Mouse (Mus musculus): ENCODE data around the gene Gm20695. TPM values are rescaled to one million over a fixed set of nuclear protein-coding genes. Genes with fewer than 3 reads are reported as not detected.
"Not testable (repeated sequence)": the region's sequence is repeated elsewhere in the genome, so short reads cannot be mapped to it uniquely, and the experiment has no call there.

Gene Gm20695
- total and polyA plus RNA-seq, 2 experiments from 2014 or later: 0.93 to 2.8 TPM

DNA sequence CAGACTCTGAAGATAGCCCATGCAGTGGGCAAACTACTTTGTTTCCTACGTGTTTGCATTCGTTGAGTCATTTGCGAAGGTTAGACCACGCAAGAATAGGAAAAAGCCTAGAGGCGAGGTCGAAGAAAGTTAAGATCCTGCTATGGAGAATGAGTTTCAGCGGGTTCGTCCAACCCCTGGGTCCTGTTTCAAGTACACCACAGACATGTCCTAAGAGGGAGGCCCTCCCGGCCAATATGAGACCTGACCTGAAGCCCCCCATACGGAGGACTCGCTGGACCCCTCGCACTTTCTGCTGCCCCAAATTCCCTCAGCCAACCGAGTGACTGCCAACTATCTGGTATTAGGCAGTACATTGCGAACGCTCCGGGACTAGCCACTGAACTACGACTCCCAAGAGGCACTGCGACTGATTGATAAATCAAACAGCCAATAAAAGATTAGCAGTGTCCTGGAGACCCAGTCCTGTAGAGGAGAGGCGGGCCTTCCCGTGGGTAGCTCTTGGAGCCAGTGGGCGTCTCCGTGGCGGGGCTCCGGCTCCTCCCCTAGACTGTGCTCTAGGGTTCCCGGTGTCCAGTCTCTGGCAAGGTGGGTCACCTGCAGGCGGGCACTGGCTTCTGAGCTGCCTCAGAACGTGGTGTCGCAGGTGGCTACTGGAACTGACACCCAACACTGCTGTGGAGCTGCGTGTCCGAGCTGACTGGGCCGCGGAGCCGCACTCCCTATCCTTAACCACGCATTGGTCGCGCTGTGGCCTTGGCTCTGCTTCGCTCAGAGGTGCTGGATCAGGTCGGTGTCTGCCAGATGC lies 37.5 kb upstream of the Gm20695 start, which contains the start of gene Zfp174:
Zfp174 (plus strand) TSS at position 558 of the 808 bp plus-strand sequence.
- H3K9me3 ChIP-seq (ENCODE audit: low read length): no peaks in the 10 kb centered on the region
- peaks cover 7% of the 10 kb centered on the region; the same call in 1 of the 2 replicates for H3K4me1 ChIP-seq (ENCODE audit: insufficient read depth, low read length)
- H3K9ac ChIP-seq (replicated peaks; ENCODE audit: low read length, poor library complexity, severe bottlenecking): peak within 1 kb of the TSS; percentile 70
- H3K36me3 ChIP-seq (ENCODE audit: insufficient read depth, low read length): no peaks in the 10 kb centered on the region
- TF ChIP-seq CTCF (IDR thresholded peaks at IDR 0.05): 0 out of 2 replicates have a peak, but pooled peaks have one; percentile 2
- no peaks in the 10 kb centered on the region for H3K27me3 ChIP-seq (ENCODE audit: insufficient read depth, low read length)
- WGBS: 4% methylated on average over 38 of the region's 38 CpGs
- peak within 1 kb of the TSS; percentile 63 for H3K27ac ChIP-seq (ENCODE audit: low read depth, low read length)
- DNase-seq (ENCODE audit: low spot score): peak; percentile 99
- ATAC-seq (ENCODE audit: low FRiP score): peak; percentile 99
- H3K4me2 ChIP-seq (ENCODE audit: low read depth, low read length, poor library complexity, severe bottlenecking): peak within 1 kb of the TSS; percentile 66
- peak within 1 kb of the TSS; percentile 64 for H3K4me3 ChIP-seq (ENCODE audit: low read depth, low read length)

DNA sequence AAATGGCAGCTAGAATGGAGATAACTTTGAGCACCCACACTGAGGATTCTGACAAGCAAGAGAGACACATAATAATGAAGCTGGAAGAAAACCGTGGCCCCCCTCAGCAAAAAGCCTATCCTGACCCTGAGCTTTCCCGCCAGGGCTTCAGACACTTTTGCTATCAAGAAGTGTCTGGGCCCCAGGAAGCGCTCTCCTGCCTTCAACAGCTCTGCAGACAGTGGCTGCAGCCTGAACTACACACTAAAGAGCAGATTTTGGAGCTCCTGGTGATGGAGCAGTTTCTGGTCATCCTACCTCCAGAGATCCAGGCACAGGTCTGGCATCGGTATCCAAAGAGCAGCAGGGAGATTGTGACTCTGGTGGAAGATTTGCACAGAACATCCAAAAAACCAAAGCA lies 36.6 kb upstream of the Gm20695 start:
- DNase-seq (ENCODE audit: low spot score): no peak
- H3K9me3 ChIP-seq (ENCODE audit: low read length): no peaks in the 10 kb centered on the region
- peaks cover 7% of the 10 kb centered on the region; the same call in 1 of the 2 replicates for H3K4me1 ChIP-seq (ENCODE audit: insufficient read depth, low read length)
- H3K27ac ChIP-seq (ENCODE audit: low read depth, low read length): no peak overlapping the region
- 65% methylated on average over 4 of the region's 4 CpGs for WGBS
- H3K36me3 ChIP-seq (ENCODE audit: insufficient read depth, low read length): no peaks in the 10 kb centered on the region
- ATAC-seq (ENCODE audit: low FRiP score): no peak
- no peak for TF ChIP-seq CTCF (IDR thresholded peaks at IDR 0.05)
- H3K4me3 ChIP-seq (ENCODE audit: low read depth, low read length): peak overlapping the region; percentile 64
- no peaks in the 10 kb centered on the region for H3K27me3 ChIP-seq (ENCODE audit: insufficient read depth, low read length)
- peak overlapping the region; percentile 70; the same call in 1 of the 2 replicates for H3K9ac ChIP-seq (replicated peaks; ENCODE audit: low read length, poor library complexity, severe bottlenecking)
- H3K4me2 ChIP-seq (ENCODE audit: low read depth, low read length, poor library complexity, severe bottlenecking): peak overlapping the region; percentile 66

DNA sequence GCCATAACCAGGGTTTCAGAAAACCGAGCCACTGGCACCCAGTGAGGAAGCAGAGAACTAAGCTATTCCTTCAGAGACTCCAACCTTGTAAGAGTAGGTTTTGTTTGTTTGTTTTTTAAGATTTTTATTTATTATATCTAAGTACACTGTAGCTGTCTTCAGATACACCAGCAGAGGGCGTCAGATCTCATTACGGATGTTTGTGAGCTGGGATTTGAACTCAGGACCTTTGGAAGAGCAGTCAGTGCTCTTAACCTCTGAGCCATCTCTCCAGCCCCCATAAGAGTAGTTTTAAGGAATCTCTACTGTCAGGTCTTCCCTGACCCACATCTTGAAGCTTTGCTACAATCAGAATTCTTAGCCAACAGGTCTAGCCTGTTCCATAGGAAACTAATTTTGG lies 36.0 kb upstream of the Gm20695 start:
- H3K4me1 ChIP-seq (ENCODE audit: insufficient read depth, low read length): peaks cover 7% of the 10 kb centered on the region; the same call in 1 of the 2 replicates
- TF ChIP-seq CTCF (IDR thresholded peaks at IDR 0.05): peak; percentile 28; the same call in 1 of the 2 replicates
- H3K27ac ChIP-seq (ENCODE audit: low read depth, low read length): no peak overlapping the region
- H3K4me2 ChIP-seq (ENCODE audit: low read depth, low read length, poor library complexity, severe bottlenecking): peak overlapping the region; percentile 66; the same call in 1 of the 2 replicates
- H3K9ac ChIP-seq (replicated peaks; ENCODE audit: low read length, poor library complexity, severe bottlenecking): no peak overlapping the region
- H3K9me3 ChIP-seq (ENCODE audit: low read length): no peaks in the 10 kb centered on the region
- 75% methylated on average over 3 of the region's 3 CpGs for WGBS
- H3K36me3 ChIP-seq (ENCODE audit: insufficient read depth, low read length): no peaks in the 10 kb centered on the region
- ATAC-seq (ENCODE audit: low FRiP score) (no peak), DNase-seq (ENCODE audit: low spot score) (no peak)
- H3K27me3 ChIP-seq (ENCODE audit: insufficient read depth, low read length): no peaks in the 10 kb centered on the region
- peak overlapping the region; percentile 64; the same call in 1 of the 2 replicates for H3K4me3 ChIP-seq (ENCODE audit: low read depth, low read length)

DNA sequence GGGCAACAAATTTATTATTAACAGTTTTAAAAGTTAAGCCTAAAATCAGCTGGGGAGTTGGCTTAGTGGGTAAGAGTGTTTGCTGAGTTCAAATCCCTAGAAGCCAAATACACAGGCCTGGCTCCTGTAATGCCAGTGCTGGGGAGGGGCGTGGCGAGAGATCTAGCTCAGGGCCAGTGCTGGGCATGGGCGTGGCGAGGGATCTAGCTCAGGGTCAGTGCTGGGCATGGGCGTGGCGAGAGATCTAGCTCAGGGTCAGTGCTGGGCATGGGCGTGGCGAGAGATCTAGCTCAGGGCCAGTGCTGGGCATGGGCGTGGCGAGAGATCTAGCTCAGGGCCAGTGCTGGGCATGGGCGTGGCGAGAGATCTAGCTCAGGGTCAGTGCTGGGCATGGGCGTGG lies 33.1 kb upstream of the Gm20695 start:
- H3K9me3 ChIP-seq (ENCODE audit: low read length); H3K4me3 ChIP-seq (ENCODE audit: low read depth, low read length); DNase-seq (ENCODE audit: low spot score); H3K27me3 ChIP-seq (ENCODE audit: insufficient read depth, low read length); ATAC-seq (ENCODE audit: low FRiP score); H3K9ac ChIP-seq (replicated peaks; ENCODE audit: low read length, poor library complexity, severe bottlenecking); H3K4me1 ChIP-seq (ENCODE audit: insufficient read depth, low read length); H3K36me3 ChIP-seq (ENCODE audit: insufficient read depth, low read length); H3K4me2 ChIP-seq (ENCODE audit: low read depth, low read length, poor library complexity, severe bottlenecking); H3K27ac ChIP-seq (ENCODE audit: low read depth, low read length): not testable (repeated sequence)
- 87% methylated on average over 13 of the region's 13 CpGs for WGBS

DNA sequence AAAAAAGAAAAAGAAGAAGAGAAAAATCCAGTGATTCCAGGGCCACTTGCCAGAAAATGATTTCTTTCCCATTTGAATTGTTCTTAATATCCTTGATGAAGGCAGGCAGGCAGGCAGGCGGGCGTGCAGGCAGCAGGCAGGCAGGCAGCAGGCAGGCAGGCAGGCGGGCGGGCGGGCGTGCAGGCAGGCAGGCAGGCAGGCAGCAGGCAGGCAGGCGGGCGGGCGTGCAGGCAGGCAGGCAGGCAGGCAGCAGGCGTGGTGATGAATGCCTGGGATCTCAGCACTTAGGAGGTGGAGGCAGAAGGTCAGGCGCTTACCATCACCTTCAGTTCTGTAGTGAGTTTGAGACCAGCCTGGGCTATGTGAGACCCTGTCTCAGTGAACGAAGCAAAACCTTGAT lies 31.9 kb upstream of the Gm20695 start:
- H3K27me3 ChIP-seq (ENCODE audit: insufficient read depth, low read length): no peaks in the 10 kb centered on the region
- no peak overlapping the region for H3K9ac ChIP-seq (replicated peaks; ENCODE audit: low read length, poor library complexity, severe bottlenecking)
- no peak overlapping the region for H3K27ac ChIP-seq (ENCODE audit: low read depth, low read length)
- no peak overlapping the region for H3K4me2 ChIP-seq (ENCODE audit: low read depth, low read length, poor library complexity, severe bottlenecking)
- ATAC-seq (ENCODE audit: low FRiP score): no peak
- no peak for TF ChIP-seq CTCF (IDR thresholded peaks at IDR 0.05)
- no peak overlapping the region for H3K4me3 ChIP-seq (ENCODE audit: low read depth, low read length)
- no peaks in the 10 kb centered on the region for H3K9me3 ChIP-seq (ENCODE audit: low read length)
- 46% methylated on average over 8 of the region's 12 CpGs for WGBS
- DNase-seq (ENCODE audit: low spot score): no peak
- H3K36me3 ChIP-seq (ENCODE audit: insufficient read depth, low read length): peaks cover 7% of the 10 kb centered on the region
- H3K4me1 ChIP-seq (ENCODE audit: insufficient read depth, low read length): peaks cover 6% of the 10 kb centered on the region; the same call in 1 of the 2 replicates

Data from midbrain, postnatal 0 days (tissue).